Mouse (Mus musculus): Measurements from ENCODE around the gene Slc22a6. TPM values are rescaled to one million over a fixed set of nuclear protein-coding genes. Genes with fewer than 3 reads are reported as not detected.

The Slc22a6 gene
- not detected in 2 replicates for polyA plus RNA-seq (2012; rRNA removed)

DNA sequence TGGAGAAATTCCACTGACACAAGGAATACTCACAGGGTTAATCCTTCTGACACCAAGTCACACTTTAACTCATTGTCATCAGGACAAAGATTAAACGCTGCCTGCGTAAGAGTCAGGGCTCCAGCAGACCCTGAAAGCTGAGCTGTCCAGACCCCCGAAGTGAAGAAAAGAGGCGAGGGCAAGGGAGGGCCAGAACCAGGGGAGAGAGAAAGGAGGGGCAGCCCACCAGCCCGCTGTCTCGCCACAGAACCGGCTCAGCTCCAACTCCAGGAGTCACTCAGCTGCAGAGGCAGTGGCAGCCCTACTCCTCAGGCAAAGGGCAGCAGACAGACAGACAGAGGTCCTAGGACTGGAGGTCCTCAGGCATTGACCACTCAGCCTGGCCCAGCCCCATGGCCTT is at the start of gene Slc22a6:
Gene Slc22a6, plus strand, starts transcription at position 136 of the 400 bp plus-strand sequence.
- DNase-seq = no peak
- TF ChIP-seq CTCF (IDR thresholded peaks at IDR 0.05; ENCODE audit: insufficient read depth, low read length) (no peak), POLR2A (IDR thresholded peaks at IDR 0.05; ENCODE audit: borderline replicate concordance, extremely low read depth, low read depth, low read length) (no peak)
- no peak within 1 kb of the TSS for H3K4me3 ChIP-seq (replicated peaks; ENCODE audit: extremely low read depth, low read depth, low read length)
- H3K4me1 ChIP-seq (ENCODE audit: control insufficient read depth, insufficient read depth, low read length) = no peaks in the 10 kb centered on the region
- 35% methylated on average over 7 of the region's 7 CpGs for WGBS

DNA sequence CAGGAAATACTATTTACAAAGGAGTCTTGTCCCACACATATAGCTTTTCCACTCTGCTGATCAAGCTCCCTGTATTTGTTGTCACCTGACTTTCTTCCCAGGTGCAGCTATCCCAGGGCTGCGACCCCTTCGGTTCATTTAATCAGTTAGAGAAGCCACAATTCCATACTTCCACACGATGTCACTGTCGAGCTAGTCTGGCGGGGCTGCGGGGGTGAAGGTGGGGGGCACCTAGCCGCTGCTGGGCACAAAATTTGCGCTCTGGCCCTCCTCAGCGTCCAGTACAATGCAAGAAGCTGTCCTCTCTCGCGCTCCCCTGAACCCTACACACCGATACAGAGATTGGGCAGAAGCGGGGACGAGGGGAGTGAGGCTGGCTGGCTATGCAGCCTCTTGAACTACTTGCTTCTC is 48.4 kb upstream of the Slc22a6 start:
- Histone ChIP-seq H3K4me3 (replicated peaks; ENCODE audit: extremely low read depth, low read depth, low read length) (no peak overlapping the region), H3K4me1 (ENCODE audit: control insufficient read depth, insufficient read depth, low read length) (no peaks in the 10 kb centered on the region; the same call in 1 of the 2 replicates)
- DNase-seq = peak; percentile 9
- TF ChIP-seq POLR2A (IDR thresholded peaks at IDR 0.05; ENCODE audit: borderline replicate concordance, extremely low read depth, low read depth, low read length) (no peak), CTCF (IDR thresholded peaks at IDR 0.05; ENCODE audit: insufficient read depth, low read length) (no peak)
- WGBS = 13% methylated on average over 14 of the region's 14 CpGs

DNA sequence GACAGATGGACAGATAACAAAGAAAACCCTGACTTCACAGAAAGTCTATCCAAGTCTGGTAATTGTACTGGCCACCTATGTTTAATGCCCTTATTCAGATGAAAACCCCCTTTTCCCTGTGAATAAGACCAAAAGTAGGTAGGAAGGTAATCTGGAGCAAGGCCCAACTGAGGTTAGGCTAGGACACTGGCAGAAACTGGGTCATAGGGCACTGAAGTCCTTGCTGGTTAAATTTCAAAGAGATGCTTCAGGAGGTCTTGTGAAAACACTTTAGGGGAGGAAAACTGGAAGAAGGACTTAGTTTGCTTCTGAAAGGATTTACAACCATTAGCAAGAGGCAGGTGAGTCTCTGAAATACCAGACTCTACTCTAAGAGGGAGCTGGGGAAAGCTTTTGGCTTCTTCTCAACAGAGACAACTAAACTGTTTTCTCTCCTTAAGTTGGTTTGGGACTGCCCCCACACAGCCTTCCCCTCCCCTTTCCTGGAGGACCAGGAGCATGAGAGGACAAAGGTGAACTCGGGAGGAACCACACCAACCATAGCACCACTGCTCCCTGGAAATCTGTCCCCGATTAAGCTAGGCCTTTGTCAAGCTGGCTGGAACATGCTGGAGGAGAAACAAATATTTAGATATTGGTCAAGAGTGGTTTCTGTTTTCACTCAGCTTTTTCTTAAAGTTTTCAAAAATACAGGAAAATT is 47.3 kb upstream of the Slc22a6 start:
- Histone ChIP-seq H3K4me3 (replicated peaks; ENCODE audit: extremely low read depth, low read depth, low read length) (no peak overlapping the region), H3K4me1 (ENCODE audit: control insufficient read depth, insufficient read depth, low read length) (no peaks in the 10 kb centered on the region; the same call in 1 of the 2 replicates)
- WGBS = 46% methylated on average over 2 of the region's 2 CpGs
- no peak for DNase-seq
- TF ChIP-seq CTCF (IDR thresholded peaks at IDR 0.05; ENCODE audit: insufficient read depth, low read length) = no peak
- TF ChIP-seq POLR2A (IDR thresholded peaks at IDR 0.05; ENCODE audit: borderline replicate concordance, extremely low read depth, low read depth, low read length) = no peak

DNA sequence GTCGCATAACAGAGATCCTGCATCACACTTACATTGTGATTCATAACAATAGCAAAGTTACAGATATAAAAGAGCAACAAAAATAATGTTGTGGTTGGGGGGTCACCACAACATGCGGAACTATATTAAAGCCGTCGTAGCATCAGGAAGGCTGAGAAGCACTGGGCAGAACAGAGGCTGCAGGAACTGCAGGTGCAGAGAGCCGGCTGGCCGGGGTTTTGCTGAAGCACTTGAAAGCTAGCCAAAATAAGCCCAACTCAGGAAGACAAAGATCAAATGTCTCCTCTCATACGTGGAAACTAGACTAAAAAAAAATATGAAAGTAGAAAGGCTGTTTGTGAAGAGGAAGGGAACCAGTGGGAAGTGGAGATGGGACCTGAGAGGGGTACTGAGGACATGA is 46.1 kb upstream of the Slc22a6 start:
- TF ChIP-seq CTCF (IDR thresholded peaks at IDR 0.05; ENCODE audit: insufficient read depth, low read length) (no peak), POLR2A (IDR thresholded peaks at IDR 0.05; ENCODE audit: borderline replicate concordance, extremely low read depth, low read depth, low read length) (no peak)
- 29% methylated on average over 7 of the region's 7 CpGs for whole genome bisulfite sequencing
- DNase-seq = no peak
- no peaks in the 10 kb centered on the region; the same call in 1 of the 2 replicates for H3K4me1 ChIP-seq (ENCODE audit: control insufficient read depth, insufficient read depth, low read length)
- no peak overlapping the region for H3K4me3 ChIP-seq (replicated peaks; ENCODE audit: extremely low read depth, low read depth, low read length)

DNA sequence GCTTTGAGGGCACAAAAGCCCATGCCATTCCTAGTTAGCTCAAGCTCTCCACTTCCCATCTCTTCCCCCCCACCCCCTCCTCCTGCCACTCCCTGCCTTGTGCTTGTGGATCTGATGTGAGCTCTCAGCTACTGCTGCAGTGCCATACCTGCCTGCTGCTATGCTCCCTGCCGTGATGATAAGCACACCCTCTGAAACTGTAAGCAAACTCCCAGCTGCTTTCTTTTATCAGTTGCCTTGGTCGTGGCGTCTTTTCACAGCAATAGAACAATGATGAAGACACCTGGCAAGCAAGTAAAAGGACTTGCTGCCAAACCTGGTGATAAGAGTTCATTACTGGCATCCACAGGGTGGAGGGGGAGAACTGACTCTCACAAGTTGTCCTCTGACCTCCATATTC is 45.4 kb upstream of the Slc22a6 start:
- Histone ChIP-seq H3K4me3 (replicated peaks; ENCODE audit: extremely low read depth, low read depth, low read length) (no peak overlapping the region), H3K4me1 (ENCODE audit: control insufficient read depth, insufficient read depth, low read length) (no peaks in the 10 kb centered on the region; the same call in 1 of the 2 replicates)
- WGBS = 44% methylated on average over 3 of the region's 3 CpGs
- no peak for DNase-seq
- TF ChIP-seq CTCF (IDR thresholded peaks at IDR 0.05; ENCODE audit: insufficient read depth, low read length) (no peak), POLR2A (IDR thresholded peaks at IDR 0.05; ENCODE audit: borderline replicate concordance, extremely low read depth, low read depth, low read length) (no peak)

DNA sequence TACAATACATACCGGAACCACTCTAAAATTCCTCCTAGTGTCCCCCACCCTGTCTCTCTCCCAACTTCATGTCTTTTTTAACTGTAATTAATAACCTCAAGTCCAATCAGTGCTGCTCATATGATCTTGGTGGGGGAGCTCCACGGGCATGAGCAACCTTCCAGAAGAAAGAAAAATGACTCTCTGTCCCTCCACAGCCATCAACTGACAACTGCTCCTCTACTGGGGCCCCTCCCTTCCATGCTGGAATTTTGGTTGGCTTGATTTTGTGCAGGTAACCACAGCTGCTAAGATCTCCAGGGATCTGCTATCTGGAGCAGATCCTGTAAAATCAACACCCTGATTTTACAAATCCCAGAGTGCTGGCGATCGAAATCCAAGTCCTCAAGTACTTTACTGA is 40.4 kb upstream of the Slc22a6 start:
- H3K4me3 ChIP-seq (replicated peaks; ENCODE audit: extremely low read depth, low read depth, low read length) = no peak overlapping the region
- no peak for DNase-seq
- no peak for TF ChIP-seq CTCF (IDR thresholded peaks at IDR 0.05; ENCODE audit: insufficient read depth, low read length)
- no peak for TF ChIP-seq POLR2A (IDR thresholded peaks at IDR 0.05; ENCODE audit: borderline replicate concordance, extremely low read depth, low read depth, low read length)
- H3K4me1 ChIP-seq (ENCODE audit: control insufficient read depth, insufficient read depth, low read length) = peaks cover 3% of the 10 kb centered on the region; the same call in 1 of the 2 replicates
- 82% methylated on average over 4 of the region's 4 CpGs for WGBS

DNA sequence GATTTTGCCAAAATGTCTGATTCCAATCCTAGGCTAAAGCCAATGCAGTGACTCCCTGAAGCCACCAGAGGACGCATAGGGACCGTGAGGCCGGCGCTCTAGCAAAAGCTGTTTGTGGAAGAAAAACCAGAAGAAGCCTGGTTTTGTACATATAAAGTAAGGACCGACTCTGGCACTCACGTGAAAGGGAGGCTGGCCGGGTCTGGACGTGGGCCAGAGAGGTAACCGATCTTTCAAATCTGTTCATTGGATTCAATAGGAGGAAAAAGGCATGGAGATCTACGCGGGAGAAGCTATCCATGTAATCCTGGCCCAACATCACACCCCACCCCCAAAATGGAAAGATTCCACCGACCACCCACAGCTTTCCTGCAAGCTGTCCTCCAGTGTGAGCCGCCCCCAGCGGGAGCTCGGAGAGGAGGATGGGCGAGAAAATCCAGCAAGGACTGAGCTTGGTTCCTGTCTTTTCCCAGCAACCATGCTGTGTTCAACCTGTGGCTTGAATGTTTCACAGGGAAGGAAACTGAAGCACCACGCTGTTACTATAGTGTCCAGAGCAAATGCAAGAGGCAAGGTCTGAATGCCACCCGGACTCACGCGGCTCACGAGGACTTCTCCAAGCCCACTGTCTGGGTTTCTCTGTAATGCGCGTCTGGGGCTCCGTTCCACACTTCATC is 39.4 kb upstream of the Slc22a6 start:
- Histone ChIP-seq H3K4me3 (replicated peaks; ENCODE audit: extremely low read depth, low read depth, low read length) (no peak overlapping the region), H3K4me1 (ENCODE audit: control insufficient read depth, insufficient read depth, low read length) (peaks cover 3% of the 10 kb centered on the region; the same call in 1 of the 2 replicates)
- WGBS = 8% methylated on average over 24 of the region's 24 CpGs
- TF ChIP-seq POLR2A (IDR thresholded peaks at IDR 0.05; ENCODE audit: borderline replicate concordance, extremely low read depth, low read depth, low read length) (no peak), CTCF (IDR thresholded peaks at IDR 0.05; ENCODE audit: insufficient read depth, low read length) (peak; percentile 97)
- peak; percentile 24 for DNase-seq

DNA sequence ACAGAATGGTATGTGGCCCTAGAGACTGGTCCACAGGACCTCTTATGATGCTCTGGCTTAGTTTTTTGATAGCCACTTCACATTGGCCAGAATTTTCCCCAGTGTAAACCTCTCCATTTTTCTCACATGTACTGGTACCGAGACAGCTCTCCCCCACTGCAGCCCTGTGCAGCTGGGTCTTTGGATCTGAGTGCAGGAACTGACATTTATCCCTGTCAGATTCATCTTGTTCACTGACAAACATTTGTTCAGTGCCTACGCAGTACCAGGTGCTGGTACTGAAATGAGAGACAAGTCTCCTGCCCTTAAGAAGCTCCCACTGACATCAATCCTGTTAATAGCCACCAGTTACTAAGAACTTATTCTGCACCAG is 38.9 kb upstream of the Slc22a6 start:
- TF ChIP-seq POLR2A (IDR thresholded peaks at IDR 0.05; ENCODE audit: borderline replicate concordance, extremely low read depth, low read depth, low read length) = no peak
- no peak for TF ChIP-seq CTCF (IDR thresholded peaks at IDR 0.05; ENCODE audit: insufficient read depth, low read length)
- DNase-seq = no peak
- Histone ChIP-seq H3K4me3 (replicated peaks; ENCODE audit: extremely low read depth, low read depth, low read length) (no peak overlapping the region), H3K4me1 (ENCODE audit: control insufficient read depth, insufficient read depth, low read length) (peaks cover 3% of the 10 kb centered on the region; the same call in 1 of the 2 replicates)
- 45% methylated on average over 2 of the region's 2 CpGs for WGBS

DNA sequence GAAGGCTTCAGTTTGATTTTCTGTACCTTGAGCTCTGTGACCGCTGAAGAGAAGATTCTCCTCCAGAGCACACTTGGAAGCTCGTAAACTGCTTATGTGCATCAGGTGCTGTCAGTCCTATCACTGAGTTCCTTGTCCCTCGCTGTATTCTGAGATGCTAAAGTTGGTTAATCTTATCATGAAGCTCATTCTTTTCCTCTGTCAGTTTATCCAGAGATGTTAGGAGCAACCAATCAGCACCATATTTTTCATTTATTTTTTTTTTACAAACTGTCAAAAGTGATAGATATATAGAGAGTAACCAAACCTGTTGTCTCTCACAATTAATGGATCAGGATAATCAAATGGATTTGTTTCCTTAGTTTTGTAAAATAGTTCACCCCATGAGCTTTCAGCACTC is 32.5 kb upstream of the Slc22a6 start:
- no peak for DNase-seq
- Histone ChIP-seq H3K4me3 (replicated peaks; ENCODE audit: extremely low read depth, low read depth, low read length) (no peak overlapping the region), H3K4me1 (ENCODE audit: control insufficient read depth, insufficient read depth, low read length) (no peaks in the 10 kb centered on the region)
- WGBS = 48% methylated on average over 3 of the region's 3 CpGs
- TF ChIP-seq CTCF (IDR thresholded peaks at IDR 0.05; ENCODE audit: insufficient read depth, low read length) (no peak), POLR2A (IDR thresholded peaks at IDR 0.05; ENCODE audit: borderline replicate concordance, extremely low read depth, low read depth, low read length) (no peak)

DNA sequence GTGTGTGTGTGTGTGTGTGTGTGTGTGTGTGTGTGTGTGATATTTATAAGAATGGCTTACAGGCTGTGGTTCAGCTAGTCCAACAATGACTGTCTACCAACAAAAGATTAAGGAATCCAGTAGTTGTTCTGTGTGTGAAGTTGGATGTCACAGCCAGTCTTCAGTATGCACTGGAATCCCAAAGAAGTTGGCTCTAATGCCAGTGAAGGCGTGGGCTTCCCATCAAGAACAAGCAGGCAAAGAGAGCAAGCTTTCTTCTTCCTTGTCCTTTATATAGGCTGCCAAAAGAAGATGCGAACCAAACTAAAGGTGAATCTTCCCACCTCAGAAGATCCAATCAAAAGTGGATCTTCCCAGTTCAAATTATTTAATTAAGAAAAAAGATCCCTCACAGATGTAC is 31.9 kb upstream of the Slc22a6 start:
- no peak overlapping the region for H3K4me3 ChIP-seq (replicated peaks; ENCODE audit: extremely low read depth, low read depth, low read length)
- no peak for DNase-seq
- no peaks in the 10 kb centered on the region for H3K4me1 ChIP-seq (ENCODE audit: control insufficient read depth, insufficient read depth, low read length)
- TF ChIP-seq POLR2A (IDR thresholded peaks at IDR 0.05; ENCODE audit: borderline replicate concordance, extremely low read depth, low read depth, low read length) = no peak
- no peak for TF ChIP-seq CTCF (IDR thresholded peaks at IDR 0.05; ENCODE audit: insufficient read depth, low read length)
- WGBS = 82% methylated on average over 2 of the region's 2 CpGs
